Mouse (Mus musculus): ENCODE results near the gene Txndc2.

- no peak for TF ChIP-seq POLR2A (IDR thresholded peaks at IDR 0.05; ENCODE audit: control insufficient read depth, extremely low read depth, insufficient read depth, low read length, poor library complexity)
- TF ChIP-seq CTCF (IDR thresholded peaks at IDR 0.05; ENCODE audit: borderline replicate concordance, control insufficient read depth, extremely low read depth, insufficient read depth, low read length, poor library complexity), result no peak
These were observed 47.3 kb downstream of the Txndc2 start for GRCm38 (mm10) chr17:65594687-65595086.

Measured in thymus, adult 2 months (tissue).